Mouse (Mus musculus) layer of hippocampus, postnatal 14 days (tissue): ENCODE measurements around the gene Il31. TPM values are rescaled to one million over a fixed set of nuclear protein-coding genes. Genes with fewer than 3 reads are reported as not detected.

Source experiments
- DNase-seq, 2 experiments: peaks; one replicate each; pipeline ENCODE4 v3.0.0; 2021 to 2022; ENCODE audit warnings: low spot score in 2 of 2, mixed read lengths in 1 of 2
- microRNA-seq, 2 experiments: library from miRNA; unstranded; fragments of <30 nt; microRNA quantifications; one replicate each; pipeline ENCODE4 v1.2.0; 2021
- total RNA-seq, 2 experiments: library from RNA; stranded (reverse); gene quantifications; 2 replicates each; pipeline ENCODE4 v1.2.3; 2021

The Il31 gene
- total RNA-seq, 2 experiments from 2014 or later = not detected

DNA sequence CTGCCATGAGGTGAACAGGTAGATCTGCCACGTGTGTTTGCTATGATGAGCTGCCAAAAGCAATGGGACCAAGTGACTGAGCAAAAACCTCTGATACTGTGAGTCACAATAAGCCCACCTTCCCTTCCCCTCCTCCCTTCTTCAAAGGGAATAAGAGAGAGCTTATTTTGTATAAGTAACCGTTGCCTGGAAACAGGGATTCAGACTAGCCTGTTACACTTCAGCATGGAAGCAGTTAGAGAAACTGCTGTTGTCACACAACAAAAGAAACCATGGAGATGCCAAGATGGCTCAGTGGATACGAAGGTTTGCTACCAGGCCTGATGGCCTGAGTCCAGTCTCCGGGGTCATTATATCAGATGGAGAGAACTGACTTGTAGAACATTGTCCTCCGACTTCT, 15.5 kb downstream of the Il31 start:
- DNase-seq = no peak

DNA sequence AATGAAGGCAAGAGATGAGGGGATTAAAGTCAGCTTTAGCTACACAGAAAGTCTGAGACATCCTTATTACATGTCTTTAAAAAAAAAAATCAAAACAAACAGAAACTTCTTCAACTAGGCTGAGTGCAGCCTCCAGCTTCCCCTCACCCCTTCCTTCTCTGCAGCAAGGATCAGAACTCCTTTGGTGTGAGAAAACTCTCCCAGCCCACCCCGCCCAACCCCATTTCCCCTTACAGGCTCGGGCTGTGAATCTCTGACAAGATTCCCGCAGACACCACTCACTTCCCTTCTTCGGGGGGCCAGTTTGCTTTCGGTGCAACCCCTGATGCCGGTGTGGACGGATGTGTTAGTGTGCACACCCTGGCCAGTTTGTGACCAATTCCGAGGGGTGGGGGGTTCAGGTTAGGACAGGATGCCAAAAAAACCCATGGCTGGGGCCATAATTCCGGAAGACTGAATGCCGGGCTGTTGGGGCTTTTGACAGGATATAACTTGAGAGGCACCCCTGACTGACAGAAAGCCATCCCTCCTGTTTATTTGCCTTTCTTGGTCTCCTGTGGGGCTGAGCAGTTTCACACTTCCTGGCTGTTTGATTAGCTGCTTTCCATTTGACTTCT, 18.4 kb downstream of the Il31 start:
- DNase-seq = no peak

DNA sequence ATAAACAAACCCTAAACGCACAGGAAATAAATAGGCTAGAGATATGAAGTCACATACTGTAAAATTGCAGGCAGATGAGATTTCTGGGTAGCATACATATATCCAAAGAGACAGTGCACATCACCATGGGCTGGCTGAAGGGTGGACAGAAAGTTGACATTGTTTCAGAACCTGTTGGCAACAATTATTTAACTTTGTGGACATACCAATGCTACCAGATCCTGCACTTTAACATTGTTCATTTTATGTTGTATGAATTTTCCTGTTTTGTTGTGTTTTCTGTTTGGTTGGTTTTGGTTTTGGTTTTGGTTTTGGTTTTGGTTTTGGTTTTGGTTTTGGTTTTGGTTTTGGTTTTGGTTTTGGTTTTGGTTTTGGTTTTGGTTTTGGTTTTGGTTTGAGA, 24.7 kb downstream of the Il31 start:
- DNase-seq = no peak

DNA sequence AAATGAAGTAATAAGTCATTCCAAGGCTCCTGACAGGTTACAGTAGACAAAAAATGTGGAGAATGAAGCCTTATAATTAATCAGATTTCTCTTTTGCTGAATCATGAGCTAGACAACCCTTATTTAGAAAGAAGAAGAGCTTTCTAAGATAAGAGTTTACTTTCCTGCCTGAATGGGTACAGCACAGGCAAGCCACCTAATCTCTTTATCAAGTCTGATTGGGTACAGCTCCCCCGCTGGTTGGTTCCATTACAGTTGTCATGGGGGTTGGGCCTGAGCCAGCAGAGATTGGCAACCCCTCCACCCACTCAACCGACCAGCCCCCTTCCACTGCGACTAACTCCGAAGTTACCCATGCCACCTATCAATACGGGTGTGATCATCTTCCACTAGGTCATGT, 27.9 kb downstream of the Il31 start:
- no peak for DNase-seq

DNA sequence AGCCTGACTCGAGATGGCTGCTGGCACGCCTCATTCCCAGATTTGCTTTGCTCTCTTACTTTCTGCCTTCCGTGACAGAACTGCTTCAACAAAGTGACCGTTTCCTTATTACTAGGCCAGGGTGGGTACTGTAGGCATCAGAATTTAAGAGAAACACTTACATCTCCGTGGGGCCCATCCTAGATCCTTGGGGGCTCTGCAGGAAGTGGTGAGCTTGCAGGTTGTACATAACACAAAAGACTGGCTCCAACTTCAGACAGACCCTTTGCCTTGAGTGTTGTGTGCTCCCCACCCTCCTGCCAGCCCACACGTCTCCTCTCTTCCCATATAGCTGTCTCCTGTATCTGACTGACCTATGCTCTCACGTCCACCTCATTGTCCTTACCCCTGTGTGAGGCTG, 37.4 kb downstream of the Il31 start:
- no peak for DNase-seq

DNA sequence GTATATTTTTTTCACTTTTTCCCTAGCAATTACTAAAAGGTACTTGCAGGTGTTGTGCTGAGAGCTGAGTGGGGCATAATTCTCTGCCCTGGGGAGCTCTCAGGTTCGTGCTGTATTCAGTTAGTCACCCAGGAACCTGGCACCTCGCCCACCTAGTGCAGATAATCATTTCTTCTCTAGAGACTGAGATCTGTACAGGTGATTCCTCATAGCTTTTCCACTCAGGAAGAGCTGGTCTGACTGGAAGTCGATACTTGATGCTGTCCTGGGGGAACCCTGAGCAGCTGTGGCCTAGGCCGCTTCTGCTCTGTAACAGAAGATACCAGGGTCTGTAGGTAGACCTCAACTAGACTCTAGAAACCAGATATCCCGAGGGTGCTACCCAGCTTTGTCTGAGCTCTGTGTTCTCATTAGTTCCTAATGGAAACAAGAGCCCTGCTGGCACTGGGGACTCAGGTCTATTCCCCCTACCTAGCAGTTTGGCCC, 44.4 kb downstream of the Il31 start:
- DNase-seq = no peak

DNA sequence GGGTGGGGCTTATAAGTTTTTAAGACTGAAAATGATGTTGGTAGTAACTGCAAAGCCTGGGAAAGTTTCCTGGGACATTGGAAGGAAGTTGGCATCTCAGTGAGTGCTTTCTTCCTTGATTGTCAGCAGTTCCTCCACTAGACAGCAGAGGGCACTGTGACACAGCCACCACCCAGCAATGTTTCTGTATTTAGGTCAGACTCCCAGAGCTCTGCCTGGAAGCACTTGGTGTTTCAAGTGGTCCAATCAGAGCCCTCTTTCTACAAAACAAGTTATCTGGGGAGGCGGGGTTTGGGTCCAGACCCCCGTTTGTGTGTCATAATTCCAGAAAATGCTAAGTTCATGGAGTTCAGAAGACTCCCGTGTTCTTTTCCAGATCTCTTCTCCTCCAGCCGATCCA, 45.2 kb downstream of the Il31 start:
- peak; percentile 78 to 79 for DNase-seq

DNA sequence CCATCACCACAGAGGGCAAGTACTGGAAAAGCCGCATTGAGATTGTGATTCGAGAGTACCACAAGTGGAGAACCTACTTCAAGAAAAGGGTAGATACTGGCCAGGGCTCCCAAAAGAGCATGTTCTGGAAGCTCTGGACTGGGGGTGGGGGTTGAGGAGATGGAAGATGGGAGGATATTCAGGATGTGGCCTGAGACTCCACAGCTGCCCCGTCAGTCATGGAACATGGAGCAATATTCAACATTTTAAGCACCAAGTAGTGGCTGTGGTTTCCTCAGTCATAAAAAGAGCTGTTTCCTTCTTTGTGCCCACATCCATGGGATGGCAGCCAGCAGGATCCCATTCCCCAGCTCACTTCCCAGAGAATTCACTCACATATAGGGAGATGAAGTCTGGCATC, 47.0 kb downstream of the Il31 start:
- DNase-seq = no peak

DNA sequence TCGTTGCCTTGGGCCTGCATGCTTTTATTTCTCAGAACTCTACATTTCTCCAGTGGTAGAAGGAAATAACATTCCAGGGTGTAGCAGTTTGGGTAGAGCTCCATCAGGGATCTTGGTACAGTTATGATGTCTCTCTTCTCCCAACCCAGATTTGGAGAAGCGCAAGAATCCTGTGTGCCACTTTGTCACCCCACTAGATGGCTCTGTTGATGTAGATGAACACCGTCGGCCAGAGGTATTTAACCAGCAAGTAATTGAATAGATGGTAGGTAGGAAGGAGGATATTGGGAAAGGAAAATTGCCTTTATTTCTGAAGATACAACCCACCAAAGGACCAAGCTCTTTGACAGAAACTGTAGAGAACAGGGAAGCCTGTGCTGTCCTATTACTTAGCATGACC, 48.6 kb downstream of the Il31 start:
- no peak for DNase-seq

DNA sequence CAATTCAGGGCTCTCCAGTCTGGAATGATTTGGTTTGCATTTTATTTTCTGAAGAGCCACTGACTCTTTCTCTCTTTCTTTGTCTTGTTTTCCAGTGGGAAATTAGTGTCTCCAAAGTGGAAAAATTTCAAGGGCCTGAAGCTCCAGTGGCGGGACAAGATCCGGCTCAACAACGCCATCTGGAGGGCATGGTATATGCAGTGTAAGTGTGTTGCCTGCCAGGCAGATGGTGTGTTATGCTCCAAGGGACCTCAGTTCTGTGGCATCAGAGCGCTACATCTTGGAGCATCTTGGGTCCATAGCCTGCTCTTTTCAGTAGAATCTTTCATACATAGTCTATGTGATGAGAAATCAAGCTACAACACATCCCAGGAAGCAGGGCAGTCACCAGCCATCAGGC, 49.3 kb downstream of the Il31 start:
- no peak for DNase-seq

DNA sequence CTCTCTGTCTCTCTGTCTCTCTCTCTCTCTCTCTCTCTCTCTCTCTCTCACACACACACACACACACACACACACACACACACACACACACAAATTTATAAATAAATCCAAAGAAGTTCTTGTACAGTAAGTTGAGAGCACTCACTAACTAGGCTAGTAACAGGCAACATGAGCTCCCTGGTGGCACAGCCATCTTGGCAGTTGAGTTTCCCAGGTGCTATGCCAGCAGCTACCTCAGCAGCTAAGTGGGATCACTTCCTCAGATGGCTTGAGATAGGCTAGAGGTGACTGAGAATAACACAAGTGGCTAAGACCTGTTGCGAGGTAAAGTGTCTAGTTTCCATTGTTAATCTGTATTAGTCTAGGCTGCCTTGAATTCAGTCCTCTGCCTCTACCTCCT, 50.0 kb downstream of the Il31 start:
- DNase-seq = no peak

DNA sequence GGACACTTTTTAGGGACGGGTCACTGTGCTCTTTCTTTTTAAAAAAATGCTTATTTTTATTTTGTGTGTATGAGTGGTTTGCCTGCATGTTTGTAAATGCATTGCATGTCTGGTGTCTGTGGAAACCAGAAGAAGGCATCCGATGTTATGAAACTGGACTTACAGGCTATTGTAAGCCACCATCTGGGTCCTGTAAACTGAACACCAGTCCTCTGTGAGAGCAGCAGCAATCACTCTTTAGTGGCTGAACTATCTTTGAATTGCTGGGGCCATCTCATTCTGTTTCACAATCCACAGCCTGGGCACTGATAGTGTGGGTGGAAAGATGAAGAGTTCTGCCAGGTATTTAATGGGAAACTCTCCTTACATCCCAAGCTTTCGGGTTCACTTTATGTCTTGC, 50.9 kb downstream of the Il31 start:
- no peak for DNase-seq

DNA sequence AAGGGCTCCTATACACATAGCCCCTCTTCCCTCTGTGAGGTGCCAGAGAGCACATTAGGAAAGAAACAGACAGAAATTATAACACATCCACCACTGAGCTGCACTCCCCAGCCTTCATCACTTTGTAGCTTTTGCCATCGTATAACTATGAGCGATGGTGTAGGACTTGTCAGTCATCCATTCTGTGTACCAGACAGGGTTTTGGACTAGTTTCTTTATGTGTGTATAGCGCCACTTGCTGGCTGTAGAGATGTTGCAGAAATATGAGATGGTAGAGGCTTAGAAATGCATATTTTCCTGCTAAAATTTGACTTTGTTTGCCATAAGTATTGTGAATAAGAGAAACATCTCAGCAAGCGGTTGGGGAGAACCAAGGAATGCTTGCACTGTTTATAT, 52.5 kb downstream of the Il31 start:
- peak; percentile 48 to 74 for DNase-seq

DNA sequence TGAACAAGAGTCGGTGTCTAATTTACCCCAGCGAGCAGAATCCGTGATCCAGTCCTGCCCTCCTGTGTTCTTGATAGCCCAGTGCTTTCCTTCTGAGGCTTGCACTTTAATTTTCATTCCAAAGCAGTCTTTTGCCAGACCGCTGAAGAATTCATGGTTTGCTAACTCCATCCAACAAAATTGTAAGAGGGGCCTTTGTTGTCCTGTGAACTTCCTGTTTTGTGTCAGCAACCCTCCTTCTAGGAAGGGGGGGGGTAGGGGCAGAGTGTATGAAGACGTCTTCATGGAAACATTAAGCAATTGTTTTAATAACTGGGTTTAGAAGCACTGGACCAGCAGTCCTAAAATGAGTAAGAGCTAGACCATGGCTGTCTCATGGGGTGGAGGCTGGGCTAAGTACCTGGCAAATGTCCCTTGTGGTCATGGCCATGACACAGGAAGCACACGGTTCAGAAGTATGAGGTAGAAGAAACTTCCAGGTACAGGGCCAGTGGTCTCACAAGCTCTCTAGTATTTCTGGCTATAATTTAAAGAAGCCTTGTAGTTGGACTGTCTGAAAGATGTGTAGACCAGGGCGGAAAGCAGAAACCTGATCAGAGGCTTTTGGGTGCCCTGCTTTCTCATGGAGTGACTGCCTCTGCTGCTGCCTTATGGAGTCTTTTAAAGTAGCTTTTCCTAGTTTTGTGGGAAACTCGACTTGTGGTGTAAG, 53.1 kb downstream of the Il31 start:
- no peak for DNase-seq

DNA sequence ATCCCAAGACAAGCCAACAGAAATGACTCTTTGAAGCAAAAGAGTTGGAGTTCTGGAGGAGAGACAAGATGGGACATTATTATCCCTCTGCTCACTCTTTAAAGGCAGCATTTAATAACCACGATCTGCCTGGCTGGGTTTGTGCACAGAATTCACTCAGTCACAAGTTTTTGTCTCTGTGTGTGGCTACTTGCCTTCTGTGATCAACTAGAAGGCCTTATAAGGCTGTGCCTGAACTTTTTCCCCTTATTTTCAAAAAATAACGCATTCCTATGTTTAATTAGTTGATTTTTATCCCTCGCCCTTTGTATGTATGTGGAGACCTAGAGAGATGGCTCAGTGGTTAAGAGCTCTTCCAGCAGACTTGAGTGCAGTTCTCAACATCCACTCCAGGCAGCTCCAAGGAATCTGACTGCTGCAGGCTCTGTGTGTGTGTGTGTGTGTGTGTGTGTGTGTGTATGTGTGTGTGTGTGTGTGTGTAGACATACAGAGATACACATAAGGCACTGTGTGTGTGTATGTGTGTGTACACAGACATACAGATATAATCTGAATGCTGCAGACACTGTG, 56.9 kb downstream of the Il31 start:
- no peak for DNase-seq

DNA sequence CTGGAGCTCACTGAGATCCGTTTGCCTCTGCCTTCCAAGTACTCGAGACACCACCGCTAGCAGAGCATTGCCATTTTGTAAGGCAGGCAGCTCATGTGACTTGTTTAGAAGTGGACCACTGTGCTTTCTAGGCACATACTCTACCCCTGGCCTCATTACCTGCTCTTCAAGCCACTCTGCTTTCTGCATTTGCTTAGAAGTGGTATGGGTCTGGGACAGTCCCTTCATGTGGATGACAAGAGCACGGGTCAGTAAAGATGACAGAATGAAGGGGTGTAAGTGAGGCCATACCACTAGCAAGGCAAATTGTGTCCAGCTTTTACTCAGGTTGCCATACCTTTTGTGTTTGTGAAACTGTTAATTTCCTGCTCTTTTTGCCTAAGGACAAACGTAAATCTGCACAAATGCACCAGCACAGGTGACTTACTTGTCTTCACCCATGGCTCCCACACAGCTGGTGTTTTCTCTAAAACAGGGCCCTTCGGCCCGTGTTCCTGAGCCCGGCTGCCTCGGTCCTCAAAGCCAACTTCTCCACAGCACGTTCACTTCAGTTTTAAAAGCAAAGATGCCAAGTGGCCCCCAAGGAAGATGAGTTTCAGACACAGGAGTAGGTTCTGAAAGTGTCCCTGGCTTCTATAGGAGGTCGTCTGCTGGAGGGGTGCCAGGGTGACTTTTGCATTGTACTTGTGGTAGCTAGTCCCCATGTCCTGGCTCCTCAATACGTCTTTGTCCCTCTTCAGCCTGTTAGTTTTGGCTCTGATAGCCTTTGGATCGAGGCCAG, 57.6 kb downstream of the Il31 start:
- DNase-seq = peak; percentile 51 to 70

Small RNA genes within 50 kb of the gene (microRNA-seq; reads per million reads assigned to microRNA genes)
- 1.4 to 1.8 reads per million in 2 experiments for gene Mir7647

Other genes with a start within 250 kb of the Il31 start
- gene Wdr66, start 237.4 kb downstream of the Il31 start, total RNA-seq = 1 to 10 TPM; 3.7 to 5.4 TPM
- 10 to 100 TPM; 66.9 TPM for gene Bcl7a, start 145.7 kb downstream of the Il31 start, total RNA-seq
- gene Mlxip, start 94.7 kb downstream of the Il31 start, total RNA-seq = 10 to 100 TPM; 22.9 to 25.2 TPM
- gene Lrrc43, start 184 bp downstream of the Il31 start, total RNA-seq = 1 to 10 TPM; 1.1 to 1.5 TPM
- 1 to 10 TPM; 1.5 TPM for gene B3gnt4, start 21.0 kb upstream of the Il31 start, total RNA-seq
- 10 to 100 TPM; 46.6 to 47.6 TPM for gene Diablo, start 34.7 kb upstream of the Il31 start, total RNA-seq
- 1 to 10 TPM; 7.1 to 7.3 TPM for gene Gm49027, start 36.0 kb upstream of the Il31 start, total RNA-seq
- 10 to 100 TPM; 72.9 to 76.5 TPM for gene Vps33a, start 83.5 kb upstream of the Il31 start, total RNA-seq
- gene Clip1, start 195.1 kb upstream of the Il31 start, total RNA-seq = 100 to 1,000 TPM; 112 to 122 TPM
- 10 to 100 TPM; 44.3 to 50.0 TPM for gene Zcchc8, start 231.6 kb upstream of the Il31 start, total RNA-seq